Mouse (Mus musculus) MEL (cell line): ENCODE results near the gene Hacd2. TPM values are rescaled to one million over a fixed set of nuclear protein-coding genes. Genes with fewer than 3 reads are reported as not detected.

Source experiments
- DNase-seq: peaks from one replicate; pipeline ENCODE4 v3.0.0; 2011; ENCODE audit warnings: low read depth, low spot score
- H3K27ac ChIP-seq: 2 replicates; pipeline ENCODE4 v1.5.1; 2012; ENCODE audit warnings: low read depth, mild to moderate bottlenecking, control low read depth, low read length, moderate library complexity; ENCODE audit not compliant: control insufficient read depth
- H3K27me3 ChIP-seq, 2 experiments: fragments of 150-350 bp in 1 of 2; sonication (generic) in 1 of 2; 2 replicates each; pipeline ENCODE4 v1.6.1; 2012; ENCODE audit warnings: low read length in 2 of 2, mild to moderate bottlenecking in 2 of 2, improper control_type of control experiment in 1 of 2, moderate library complexity in 1 of 2; ENCODE audit not compliant: insufficient read depth in 2 of 2, control insufficient read depth in 1 of 2
- H3K36me3 ChIP-seq, 2 experiments: 2 replicates each; pipeline ENCODE4 v1.6.1; 2012 to 2014; ENCODE audit warnings: low read length in 2 of 2, improper control_type of control experiment in 1 of 2, inconsistent platforms in 1 of 2, mild to moderate bottlenecking in 1 of 2; ENCODE audit not compliant: insufficient read depth in 2 of 2, control insufficient read depth in 1 of 2
- H3K4me1 ChIP-seq, 2 experiments: fragments of 150-350 bp in 1 of 2; sonication (generic) in 1 of 2; 2 replicates each; pipeline ENCODE4 v1.6.1; 2012; ENCODE audit warnings: low read length in 2 of 2, improper control_type of control experiment in 1 of 2, mild to moderate bottlenecking in 1 of 2; ENCODE audit not compliant: insufficient read depth in 2 of 2, control insufficient read depth in 1 of 2
- H3K4me3 ChIP-seq, 2 experiments: fragments of 150-350 bp in 1 of 2; sonication (generic) in 1 of 2; 2 replicates each; pipeline ENCODE4 v1.5.1; 2012; ENCODE audit warnings: low read depth in 2 of 2, low read length in 2 of 2, mild to moderate bottlenecking in 2 of 2, moderate library complexity in 2 of 2, control low read depth in 1 of 2, improper control_type of control experiment in 1 of 2; ENCODE audit not compliant: control insufficient read depth in 1 of 2, insufficient read depth in 1 of 2
- H3K79me2 ChIP-seq: 2 replicates; pipeline ENCODE4 v1.6.1; 2012; ENCODE audit warnings: mild to moderate bottlenecking, low read length, moderate library complexity; ENCODE audit not compliant: control insufficient read depth, poor library complexity, insufficient read depth
- H3K9ac ChIP-seq: 2 replicates; pipeline ENCODE4 v1.6.1; 2012; ENCODE audit warnings: low read depth, mild to moderate bottlenecking, control low read depth, low read length, moderate library complexity; ENCODE audit not compliant: control insufficient read depth, poor library complexity, severe bottlenecking
- H3K9me3 ChIP-seq: fragments of 150-350 bp; sonication (generic); replicated peaks from 2 replicates; pipeline ENCODE4 v1.6.1; 2012; ENCODE audit warnings: mild to moderate bottlenecking, low read length, improper control_type of control experiment, moderate library complexity; ENCODE audit not compliant: insufficient read depth
- BHLHE40 ChIP-seq: IDR thresholded peaks from 2 replicates; pipeline ENCODE4 v1.6.1; 2012; ENCODE audit warnings: low read depth, mild to moderate bottlenecking, inconsistent platforms, low read length, improper control_type of control experiment, borderline replicate concordance
- CTCF ChIP-seq, 3 experiments: IDR thresholded peaks in 2 of 3; conservative IDR thresholded peaks in 1 of 3; 2 replicates each; pipeline ENCODE4 v1.5.1; 2011 to 2012; ENCODE audit warnings: low read length in 3 of 3, low read depth in 2 of 3, mild to moderate bottlenecking in 2 of 3, improper control_type of control experiment in 1 of 3, inconsistent platforms in 1 of 3, mixed read lengths in 1 of 3, moderate library complexity in 1 of 3; ENCODE audit not compliant: control insufficient read depth in 1 of 3, insufficient read depth in 1 of 3, poor library complexity in 1 of 3, severe bottlenecking in 1 of 3
- E2F4 ChIP-seq: IDR thresholded peaks from 2 replicates; pipeline ENCODE4 v1.6.1; 2011; ENCODE audit warnings: low read depth, low read length, improper control_type of control experiment, borderline replicate concordance
- ELF1 ChIP-seq: IDR thresholded peaks from 2 replicates; pipeline ENCODE4 v1.6.1; 2014; ENCODE audit warnings: low read depth, mild to moderate bottlenecking, inconsistent platforms, low read length, improper control_type of control experiment, moderate library complexity
- GATA1 ChIP-seq: IDR thresholded peaks from 2 replicates; pipeline ENCODE4 v1.6.1; 2011; ENCODE audit warnings: low read depth, low read length, improper control_type of control experiment
- HCFC1 ChIP-seq: IDR thresholded peaks from 2 replicates; pipeline ENCODE4 v1.6.1; 2012; ENCODE audit warnings: low read depth, mild to moderate bottlenecking, inconsistent platforms, low read length, improper control_type of control experiment, moderate library complexity
- KAT2A ChIP-seq: conservative IDR thresholded peaks from 2 replicates; pipeline ENCODE4 v1.6.1; 2012; ENCODE audit warnings: low read depth, low read length, improper control_type of control experiment, inconsistent platforms
- MAX ChIP-seq: IDR thresholded peaks from 2 replicates; pipeline ENCODE4 v1.6.1; 2011; ENCODE audit warnings: low read length, improper control_type of control experiment
- MAZ ChIP-seq: IDR thresholded peaks from 2 replicates; pipeline ENCODE4 v1.6.1; 2012; ENCODE audit warnings: low read depth, mild to moderate bottlenecking, inconsistent platforms, low read length, improper control_type of control experiment
- MEF2A ChIP-seq: IDR thresholded peaks from 2 replicates; pipeline ENCODE4 v1.6.1; 2014; ENCODE audit warnings: low read depth, mild to moderate bottlenecking, inconsistent platforms, low read length, improper control_type of control experiment; ENCODE audit not compliant: poor library complexity, insufficient replicate concordance, severe bottlenecking; ENCODE audit errors: extremely low read depth
- MXI1 ChIP-seq: IDR thresholded peaks from 2 replicates; pipeline ENCODE4 v1.6.1; 2011; ENCODE audit warnings: mild to moderate bottlenecking, low read depth, low read length, improper control_type of control experiment
- MYC ChIP-seq: IDR thresholded peaks from 2 replicates; pipeline ENCODE4 v1.6.1; 2011; ENCODE audit warnings: low read depth, mild to moderate bottlenecking, low read length, improper control_type of control experiment, moderate library complexity
- NELFE ChIP-seq: IDR thresholded peaks from 2 replicates; pipeline ENCODE4 v1.6.1; 2011; ENCODE audit warnings: low read depth, low read length, improper control_type of control experiment
- NRF1 ChIP-seq: IDR thresholded peaks from 2 replicates; pipeline ENCODE4 v1.6.1; 2014; ENCODE audit warnings: low read depth, mild to moderate bottlenecking, inconsistent platforms, low read length, improper control_type of control experiment, moderate library complexity; ENCODE audit not compliant: poor library complexity, insufficient read depth, severe bottlenecking
- POLR2AphosphoS2 ChIP-seq: IDR thresholded peaks from 2 replicates; pipeline ENCODE4 v1.6.1; 2011; ENCODE audit warnings: low read length, improper control_type of control experiment
- POLR2AphosphoS5 ChIP-seq: IDR thresholded peaks from 2 replicates; pipeline ENCODE4 v1.6.1; 2012; ENCODE audit warnings: low read depth, borderline replicate concordance, mild to moderate bottlenecking, inconsistent platforms, low read length, moderate library complexity, mixed read lengths
- RAD21 ChIP-seq: IDR thresholded peaks from 2 replicates; pipeline ENCODE4 v1.6.1; 2011; ENCODE audit warnings: mild to moderate bottlenecking, low read depth, low read length, improper control_type of control experiment
- SMC3 ChIP-seq: IDR thresholded peaks from 2 replicates; pipeline ENCODE4 v1.6.1; 2011; ENCODE audit warnings: low read depth, low read length, improper control_type of control experiment
- TBP ChIP-seq: IDR thresholded peaks from 2 replicates; pipeline ENCODE4 v1.8.0; 2011; ENCODE audit warnings: low read depth, low read length, improper control_type of control experiment
- TCF12 ChIP-seq: IDR thresholded peaks from 2 replicates; pipeline ENCODE4 v1.6.1; 2014; ENCODE audit warnings: low read depth, mild to moderate bottlenecking, inconsistent platforms, low read length, improper control_type of control experiment, moderate library complexity
- UBTF ChIP-seq: IDR thresholded peaks from 2 replicates; pipeline ENCODE4 v1.6.1; 2012; ENCODE audit warnings: low read depth, mild to moderate bottlenecking, inconsistent platforms, low read length, improper control_type of control experiment, moderate library complexity, borderline replicate concordance; ENCODE audit not compliant: insufficient read depth
- USF2 ChIP-seq, 2 experiments: IDR thresholded peaks; 2 replicates each; pipeline ENCODE4 v1.6.1; 2011 to 2012; ENCODE audit warnings: improper control_type of control experiment in 2 of 2, low read length in 2 of 2, borderline replicate concordance in 1 of 2, inconsistent platforms in 1 of 2, low read depth in 1 of 2, mild to moderate bottlenecking in 1 of 2; ENCODE audit not compliant: insufficient read depth in 1 of 2
- ZC3H11A ChIP-seq: IDR thresholded peaks from 2 replicates; pipeline ENCODE4 v1.6.1; 2012; ENCODE audit warnings: low read depth, mild to moderate bottlenecking, inconsistent platforms, low read length, improper control_type of control experiment
- ZKSCAN1 ChIP-seq: IDR thresholded peaks from 2 replicates; pipeline ENCODE4 v1.6.1; 2012; ENCODE audit warnings: low read depth, mild to moderate bottlenecking, inconsistent platforms, low read length, improper control_type of control experiment, moderate library complexity
- ZMIZ1 ChIP-seq: IDR thresholded peaks from 2 replicates; pipeline ENCODE4 v1.6.1; 2012; ENCODE audit warnings: low read depth, mild to moderate bottlenecking, inconsistent platforms, low read length, improper control_type of control experiment, moderate library complexity
- ZNF384 ChIP-seq: IDR thresholded peaks from 2 replicates; pipeline ENCODE4 v1.6.1; 2012; ENCODE audit warnings: low read depth, mild to moderate bottlenecking, inconsistent platforms, low read length, improper control_type of control experiment
- polyA plus RNA-seq, 2 experiments: library from polyadenylated mRNA; stranded (reverse) in 1 of 2; unstranded in 1 of 2; fragments of >175 nt in 1 of 2; fragments of >200 nt in 1 of 2; gene quantifications; 2 replicates each; pipeline versions ENCODE4 v1.2.1 to v1.2.4; 2012; ENCODE audit warnings: low replicate concordance in 2 of 2, low read depth in 1 of 2; ENCODE audit not compliant: insufficient read length in 2 of 2, insufficient read depth in 1 of 2, missing spikeins in 1 of 2
- total RNA-seq: library from RNA; depleted of rRNA; stranded (reverse); fragments of 300-350 nt; gene quantifications from 2 replicates; pipeline ENCODE4 v1.2.3, GENCODE M21; 2012

Gene Hacd2
- total and polyA plus RNA-seq, 3 experiments = 16.9 to 40.3 TPM; not detected in 1

DNA sequence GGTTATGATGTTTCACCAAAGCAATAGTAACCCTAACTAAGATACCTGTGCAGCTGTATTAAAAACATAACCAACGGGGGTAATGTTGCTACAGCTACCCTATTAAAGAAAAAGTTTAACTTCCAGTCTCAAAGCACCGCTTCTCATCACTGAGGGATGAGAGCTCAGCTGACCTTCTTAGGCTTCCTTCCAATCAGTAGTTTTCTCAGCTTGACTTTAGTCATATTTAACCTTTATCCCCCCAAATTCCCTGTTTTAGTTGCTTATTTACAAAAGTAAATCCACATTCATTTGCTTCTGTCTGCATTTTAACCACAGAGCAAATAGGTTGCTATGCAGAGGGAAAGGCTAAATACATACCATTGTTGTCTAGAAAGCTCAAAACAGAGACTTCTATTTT, 17.5 kb upstream of the Hacd2 start:
- H3K27ac ChIP-seq = no peak overlapping the region
- no peaks in the 10 kb centered on the region for H3K79me2 ChIP-seq
- no peaks in the 10 kb centered on the region for H3K36me3 ChIP-seq
- no peaks in the 10 kb centered on the region for H3K9me3 ChIP-seq
- TF ChIP-seq GATA1 = no peak
- TF ChIP-seq RAD21 = no peak
- TF ChIP-seq HCFC1 = no peak
- no peak for TF ChIP-seq USF2 (IDR thresholded peaks at IDR 0.05; ENCODE audit: borderline replicate concordance in 1 of 2, insufficient read depth in 1 of 2, low read depth in 1 of 2, low read length in 2 of 2)
- TF ChIP-seq NELFE = no peak
- TF ChIP-seq MYC = no peak
- TF ChIP-seq MAX = no peak
- no peak for TF ChIP-seq E2F4
- TF ChIP-seq ZMIZ1 = no peak
- no peak for TF ChIP-seq ZC3H11A
- TF ChIP-seq CTCF (IDR thresholded peaks at IDR 0.05 in 2 of 3, conservative IDR thresholded peaks at IDR 0.05 in 1 of 3; ENCODE audit: control insufficient read depth in 1 of 3, insufficient read depth in 1 of 3, low read depth in 2 of 3, low read length in 3 of 3, poor library complexity in 1 of 3, severe bottlenecking in 1 of 3) = no peak
- no peak for TF ChIP-seq SMC3
- no peak for TF ChIP-seq BHLHE40
- no peak for TF ChIP-seq MXI1
- TF ChIP-seq MEF2A = no peak
- TF ChIP-seq TBP = no peak
- TF ChIP-seq TCF12 = no peak
- H3K4me1 ChIP-seq = no peaks in the 10 kb centered on the region
- no peak overlapping the region for H3K9ac ChIP-seq
- H3K4me3 ChIP-seq = no peak overlapping the region
- no peaks in the 10 kb centered on the region; a peak in 1 of 4 replicates for H3K27me3 ChIP-seq
- no peak for DNase-seq

DNA sequence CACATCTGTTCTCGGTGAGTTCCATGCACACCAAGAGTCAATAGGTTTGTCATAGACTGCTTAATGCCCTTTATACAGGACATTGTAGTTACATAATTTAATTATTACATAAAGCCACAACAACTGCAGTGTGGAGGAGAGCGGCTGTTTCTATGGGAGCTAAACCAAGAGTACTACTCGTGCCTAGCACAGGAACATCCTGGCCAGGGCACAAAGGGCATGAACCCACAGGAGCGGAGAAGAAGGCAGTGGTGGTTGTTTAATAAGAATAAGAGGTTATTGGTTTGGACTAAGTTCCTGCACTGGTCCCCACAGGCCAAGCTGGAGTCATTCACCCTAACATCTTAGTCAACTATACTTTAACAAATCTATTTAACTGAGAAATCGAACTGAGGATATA, 16.0 kb upstream of the Hacd2 start:
- Histone ChIP-seq H3K27me3 (no peaks in the 10 kb centered on the region; a peak in 2 of 4 replicates), H3K9ac (no peak overlapping the region), H3K4me3 (no peak overlapping the region), H3K79me2 (no peaks in the 10 kb centered on the region), H3K36me3 (no peaks in the 10 kb centered on the region), H3K4me1 (no peaks in the 10 kb centered on the region), H3K27ac (no peak overlapping the region), H3K9me3 (no peaks in the 10 kb centered on the region)
- no peak for DNase-seq
- TF ChIP-seq POLR2AphosphoS2 (no peak), ELF1 (no peak), TBP (no peak), MAX (no peak), KAT2A (no peak), ZNF384 (no peak), GATA1 (no peak), MYC (no peak), NRF1 (no peak), POLR2AphosphoS5 (no peak), MXI1 (no peak), MAZ (no peak), ZKSCAN1 (no peak), UBTF (no peak)
